ENCODE assay signal across 18 mouse cellular contexts in the genomic region with DNA sequence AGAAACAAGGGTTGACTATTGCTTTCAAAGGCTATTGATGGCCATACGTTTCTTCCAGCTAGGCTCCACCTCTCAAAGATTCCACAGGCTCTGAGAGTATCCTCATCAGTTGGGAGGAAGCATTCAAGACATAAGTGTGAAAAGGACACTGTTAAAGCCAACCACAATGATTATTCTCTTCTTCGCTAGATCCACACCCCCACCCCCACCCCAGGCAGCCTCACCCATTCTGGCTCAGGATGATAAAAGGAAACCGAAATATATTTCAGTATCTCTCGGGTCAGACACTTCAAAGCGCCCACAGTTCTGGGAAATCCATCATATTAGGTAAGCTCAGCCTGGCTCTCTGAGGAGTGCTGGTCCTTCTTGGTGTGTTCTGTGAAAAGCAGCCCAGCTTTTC. TPM values are rescaled to one million over a fixed set of nuclear protein-coding genes. Genes with fewer than 3 reads are reported as not detected.
DNase-seq lines count a peak whose midpoint lies in the region; ATAC-seq lines count a peak whose summit lies in the region.
"Had no signal": no experiment of that assay in that cellular context is flagged by ENCODE, and none has a peak within 500 bp of the region (broad histone marks: within the 10 kb centered on the region; RNA-seq: fewer than 3 reads in every experiment).

No protein-coding gene starts in this region.

- no peak overlapping the region for H3K4me3 ChIP-seq in heart, embryonic 10.5 days
- H3K4me3 ChIP-seq: heart, embryonic 15.5 days; limb, embryonic 12.5 days; neural tube, embryonic 15.5 days had no signal

- peak; percentile 89 for DNase-seq in heart, embryonic 10.5 days (ENCODE audit: low spot score)
- no peak for DNase-seq in heart, adult 18-20 months
- DNase-seq in MEL-GATA-1-ER (ENCODE audit: extremely low read depth, low read depth) (peak; percentile 89), liver (peak; percentile 88)
- no peak for DNase-seq in B cell, adult 2 months
- DNase-seq in left cerebral cortex, adult 11 months (ENCODE audit: low spot score) = no peak
- no peak for DNase-seq in cerebellum, postnatal 36 days
- DNase-seq: lung, postnatal 4 days; thymus, adult 2 months had no signal

- H3K36me3 ChIP-seq in heart, embryonic 10.5 days = no peaks in the 10 kb centered on the region
- H3K36me3 ChIP-seq: heart, embryonic 15.5 days; limb, embryonic 12.5 days; neural tube, embryonic 15.5 days had no signal

- H3K27ac ChIP-seq in heart, embryonic 10.5 days = peak overlapping the region; percentile 73; the same call in 1 of the 2 replicates
- H3K27ac ChIP-seq: heart, embryonic 15.5 days; hindbrain, postnatal 0 days; limb, embryonic 12.5 days; neural tube, embryonic 15.5 days had no signal

- no peaks in the 10 kb centered on the region for H3K27me3 ChIP-seq in heart, embryonic 10.5 days (ENCODE audit: insufficient read depth, poor library complexity, severe bottlenecking)
- H3K27me3 ChIP-seq: heart, embryonic 15.5 days; limb, embryonic 12.5 days; neural tube, embryonic 15.5 days had no signal

- H3K4me1 ChIP-seq in heart, embryonic 10.5 days = no peaks in the 10 kb centered on the region
- H3K4me1 ChIP-seq: heart, embryonic 15.5 days; limb, embryonic 12.5 days; neural tube, embryonic 15.5 days had no signal

- WGBS in heart, embryonic 10.5 days = 61% methylated on average over 5 of the region's 5 CpGs

- peak; percentile 94 for ATAC-seq in megakaryocyte-erythroid progenitor cell, adult 5-6 weeks (replicated peaks; ENCODE audit: low FRiP score, low TSS enrichment, poor library complexity, severe bottlenecking)
- ATAC-seq: activated CD4-positive, CD25-positive, alpha-beta regulatory T cell, adult 4 months; hindbrain, postnatal 0 days had no signal

- H3K9me3 ChIP-seq in heart, embryonic 10.5 days = no peaks in the 10 kb centered on the region
- H3K9me3 ChIP-seq: heart, embryonic 15.5 days; limb, embryonic 12.5 days; neural tube, embryonic 15.5 days had no signal

RNA-seq across cellular contexts. Expression of gene Cpox, which starts 8.3 kb away (rescaled TPM):
- 63.5 and 89.9 TPM in 2 replicates for polyA plus RNA-seq in heart, embryonic 10.5 days (2016; fragmentation: Nextera tagmentation; extraction: Ambion mirVana)
- total RNA-seq in heart, adult 18-20 months (2021) = 10 to 100 TPM; 36.5 to 37.9 TPM
- total RNA-seq in megakaryocyte-erythroid progenitor cell, adult 5-6 weeks (2014; fragmentation: Nextera tagmentation) = 250 and 314 TPM in 2 replicates
- 138 and 210 TPM in 2 replicates for total RNA-seq in megakaryocyte-erythroid progenitor cell, adult 5-6 weeks (2017)

RNA-seq across cellular contexts. Expression of gene E330017A01Rik, which starts 23.3 kb away (rescaled TPM):
- polyA plus RNA-seq in heart, embryonic 10.5 days (2016; fragmentation: Nextera tagmentation; extraction: Ambion mirVana) = not detected in 2 replicates
- not detected for total RNA-seq in heart, adult 18-20 months (2021)
- total RNA-seq in megakaryocyte-erythroid progenitor cell, adult 5-6 weeks (2014; fragmentation: Nextera tagmentation) = not detected in 2 replicates
- total RNA-seq in megakaryocyte-erythroid progenitor cell, adult 5-6 weeks (2017) = not detected in 2 replicates
- total RNA-seq: ES-E14; hindbrain, postnatal 0 days had no signal
- polyA plus RNA-seq: activated CD4-positive, CD25-positive, alpha-beta regulatory T cell, adult 4 months; brain, embryonic 14.5 days; cortical plate, adult 2 months; heart, embryonic 15.5 days; hindbrain, postnatal 0 days; limb, embryonic 12.5 days; neural tube, embryonic 15.5 days; thymus, adult 2 months had no signal

RNA-seq across cellular contexts. Expression of gene Gm813, which starts 45.0 kb away (rescaled TPM):
- not detected in 2 replicates for polyA plus RNA-seq in heart, embryonic 10.5 days (2016; fragmentation: Nextera tagmentation; extraction: Ambion mirVana)
- not detected for total RNA-seq in heart, adult 18-20 months (2021)
- not detected in 2 replicates for total RNA-seq in megakaryocyte-erythroid progenitor cell, adult 5-6 weeks (2014; fragmentation: Nextera tagmentation)
- not detected in 2 replicates for total RNA-seq in megakaryocyte-erythroid progenitor cell, adult 5-6 weeks (2017)
- total RNA-seq: ES-E14; hindbrain, postnatal 0 days had no signal
- polyA plus RNA-seq: activated CD4-positive, CD25-positive, alpha-beta regulatory T cell, adult 4 months; brain, embryonic 14.5 days; heart, embryonic 15.5 days; hindbrain, postnatal 0 days; limb, embryonic 12.5 days; neural tube, embryonic 15.5 days; thymus, adult 2 months had no signal

RNA-seq across cellular contexts. Expression of gene Gpr15, which starts 57.0 kb away (rescaled TPM):
- not detected in 2 replicates for polyA plus RNA-seq in heart, embryonic 10.5 days (2016; fragmentation: Nextera tagmentation; extraction: Ambion mirVana)
- total RNA-seq in heart, adult 18-20 months (2021) = not detected
- not detected in 2 replicates for total RNA-seq in megakaryocyte-erythroid progenitor cell, adult 5-6 weeks (2014; fragmentation: Nextera tagmentation)
- not detected in 2 replicates for total RNA-seq in megakaryocyte-erythroid progenitor cell, adult 5-6 weeks (2017)
- total RNA-seq: ES-E14 had no signal
- polyA plus RNA-seq: cortical plate, adult 2 months; heart, embryonic 15.5 days; hindbrain, postnatal 0 days; limb, embryonic 12.5 days; neural tube, embryonic 15.5 days had no signal

Comparison
In these comparisons a context has a peak if more than half of its experiments do, and no peak if none do; other contexts are left out.
1. DNase-seq: peak in heart, embryonic 10.5 days (single experiment), MEL-GATA-1-ER (single experiment) and liver (single experiment); none in heart, adult 18-20 months (0 of 2), B cell, adult 2 months (0 of 2), left cerebral cortex, adult 11 months (single experiment) and cerebellum, postnatal 36 days (0 of 2).